Mouse (Mus musculus) neural tube, embryonic 11.5 days (tissue): ENCODE data around the gene Atf7ip. TPM values are rescaled to one million over a fixed set of nuclear protein-coding genes. Genes with fewer than 3 reads are reported as not detected.

Experiments used
- ATAC-seq: fragments of 200-750 bp; cut with Nextera tagmentation; 2 replicates; pipeline ENCODE4 v1.8.0; 2017; ENCODE audit warnings: moderate number of reproducible peaks, mild to moderate bottlenecking, moderate TSS enrichment, moderate library complexity; ENCODE audit not compliant: insufficient read depth, low FRiP score, low TSS enrichment
- DNase-seq: peaks from one replicate; pipeline ENCODE4 v3.0.0-alpha.2; 2015; ENCODE audit warnings: low spot score
- H3K27ac ChIP-seq: fragments of 300-500 bp; sonication (generic); 2 replicates; pipeline ENCODE4 v1.5.1; 2014; ENCODE audit warnings: low read depth, mild to moderate bottlenecking, low read length
- H3K27me3 ChIP-seq: fragments of 300-500 bp; sonication (generic); 2 replicates; pipeline ENCODE4 v1.6.1; 2014; ENCODE audit warnings: mild to moderate bottlenecking, low read length, mixed read lengths; ENCODE audit not compliant: control insufficient read depth, insufficient read depth
- H3K36me3 ChIP-seq: fragments of 300-500 bp; sonication (generic); 2 replicates; pipeline ENCODE4 v1.6.1; 2014; ENCODE audit warnings: mild to moderate bottlenecking, low read length, moderate library complexity, mixed read lengths; ENCODE audit not compliant: control insufficient read depth, insufficient read depth
- H3K4me1 ChIP-seq: fragments of 300-500 bp; sonication (generic); 2 replicates; pipeline ENCODE4 v1.6.1; 2014; ENCODE audit warnings: low read length, mixed read lengths; ENCODE audit not compliant: control insufficient read depth, insufficient read depth
- H3K4me2 ChIP-seq: fragments of 300-500 bp; sonication (generic); 2 replicates; pipeline ENCODE4 v1.6.1; 2014; ENCODE audit warnings: low read depth, mild to moderate bottlenecking, moderate library complexity
- H3K4me3 ChIP-seq: fragments of 300-500 bp; sonication (generic); 2 replicates; pipeline ENCODE4 v1.5.1; 2014; ENCODE audit warnings: low read depth, low read length
- H3K9ac ChIP-seq: fragments of 300-500 bp; sonication (generic); 2 replicates; pipeline ENCODE4 v1.6.1; 2014; ENCODE audit warnings: mild to moderate bottlenecking, low read length
- H3K9me3 ChIP-seq: fragments of 300-500 bp; sonication (generic); 2 replicates; pipeline ENCODE4 v1.6.1; 2016; ENCODE audit warnings: low read length; ENCODE audit not compliant: control insufficient read depth
- WGBS: fragments of 180-500 bp; shearing (Covaris S2); extraction: QIAGEN DNeasy Blood & Tissue Kit; methylation state at CpG from one replicate; pipeline ENCODE4 v1.1.7; 2014; 5-methylcytosine and 5-hydroxymethylcytosine counted together
- polyA plus RNA-seq: library from polyadenylated mRNA; unstranded; fragments of >200 nt; fragmentation: Nextera tagmentation; extraction: Ambion mirVana; gene quantifications from 2 replicates; pipeline ENCODE4 v1.2.1, GENCODE M21; 2014

Gene Atf7ip
- polyA plus RNA-seq, 1 experiment from 2014 or later, result 56.4 TPM

GRCm38 (mm10) chr6:136491631-136492030 lies 14.3 kb upstream of the Atf7ip start:
- no peak overlapping the region for H3K4me2 ChIP-seq
- no peak for ATAC-seq

GRCm38 (mm10) chr6:136492251-136492650 lies 13.7 kb upstream of the Atf7ip start:
- Histone ChIP-seq H3K4me3 (no peak overlapping the region), H3K27me3 (no peaks in the 10 kb centered on the region), H3K9ac (no peak overlapping the region), H3K9me3 (no peaks in the 10 kb centered on the region), H3K27ac (no peak overlapping the region), H3K4me2 (no peak overlapping the region), H3K36me3 (no peaks in the 10 kb centered on the region), H3K4me1 (no peaks in the 10 kb centered on the region)
- no peak for ATAC-seq
- 81% methylated on average over 4 of the region's 4 CpGs for WGBS
- no peak for DNase-seq

More at GRCm38 (mm10) chr6:136491631-136492030, 14.3 kb upstream of the Atf7ip start:
- Histone ChIP-seq H3K27ac (no peak overlapping the region), H3K36me3 (no peaks in the 10 kb centered on the region), H3K9me3 (no peaks in the 10 kb centered on the region), H3K27me3 (no peaks in the 10 kb centered on the region), H3K4me1 (no peaks in the 10 kb centered on the region), H3K4me3 (no peak overlapping the region), H3K9ac (no peak overlapping the region)
- WGBS, result 78% methylated on average over 5 of the region's 5 CpGs
- DNase-seq, result no peak

GRCm38 (mm10) chr6:136493486-136493885 lies 12.5 kb upstream of the Atf7ip start:
- no peak overlapping the region for H3K4me3 ChIP-seq

GRCm38 (mm10) chr6:136493910-136494751 lies 11.8 kb upstream of the Atf7ip start:
- no peaks in the 10 kb centered on the region for H3K4me1 ChIP-seq
- H3K4me3 ChIP-seq, result no peak overlapping the region
- H3K9me3 ChIP-seq, result no peaks in the 10 kb centered on the region
- DNase-seq, result no peak
- no peak overlapping the region for H3K9ac ChIP-seq
- H3K36me3 ChIP-seq, result no peaks in the 10 kb centered on the region
- 93% methylated on average over 12 of the region's 12 CpGs for WGBS
- H3K27me3 ChIP-seq, result no peaks in the 10 kb centered on the region
- no peak overlapping the region for H3K27ac ChIP-seq
- no peak for ATAC-seq
- H3K4me2 ChIP-seq, result no peak overlapping the region

More at GRCm38 (mm10) chr6:136493486-136493885, 12.5 kb upstream of the Atf7ip start:
- no peak for DNase-seq
- Histone ChIP-seq H3K27me3 (no peaks in the 10 kb centered on the region), H3K4me1 (no peaks in the 10 kb centered on the region), H3K36me3 (no peaks in the 10 kb centered on the region), H3K9me3 (no peaks in the 10 kb centered on the region), H3K27ac (no peak overlapping the region), H3K4me2 (no peak overlapping the region), H3K9ac (no peak overlapping the region)
- ATAC-seq, result no peak
- 90% methylated on average over 7 of the region's 7 CpGs for WGBS

- ATAC-seq (no peak), DNase-seq (no peak)
- no peaks in the 10 kb centered on the region for H3K27me3 ChIP-seq
- no peaks in the 10 kb centered on the region for H3K9me3 ChIP-seq
- no peak overlapping the region for H3K4me2 ChIP-seq
- H3K9ac ChIP-seq, result no peak overlapping the region
- no peaks in the 10 kb centered on the region for H3K36me3 ChIP-seq
- H3K27ac ChIP-seq, result no peak overlapping the region
- no peaks in the 10 kb centered on the region for H3K4me1 ChIP-seq
- WGBS, result 94% methylated on average over 12 of the region's 12 CpGs
- H3K4me3 ChIP-seq, result no peak overlapping the region
Observed at GRCm38 (mm10) chr6:136495023-136495422, 10.9 kb upstream of the Atf7ip start.

- no peak for ATAC-seq
- Histone ChIP-seq H3K9ac (no peak overlapping the region), H3K27ac (no peak overlapping the region), H3K9me3 (no peaks in the 10 kb centered on the region), H3K27me3 (no peaks in the 10 kb centered on the region), H3K36me3 (no peaks in the 10 kb centered on the region), H3K4me3 (no peak overlapping the region), H3K4me1 (no peaks in the 10 kb centered on the region), H3K4me2 (no peak overlapping the region)
- no peak for DNase-seq
- 61% methylated on average over 5 of the region's 5 CpGs for WGBS
Observed at GRCm38 (mm10) chr6:136497744-136498143, 8.2 kb upstream of the Atf7ip start.

- Histone ChIP-seq H3K4me3 (no peak overlapping the region), H3K36me3 (no peaks in the 10 kb centered on the region), H3K27me3 (no peaks in the 10 kb centered on the region), H3K9ac (no peak overlapping the region), H3K4me2 (no peak overlapping the region), H3K27ac (no peak overlapping the region), H3K9me3 (no peaks in the 10 kb centered on the region), H3K4me1 (no peaks in the 10 kb centered on the region)
- ATAC-seq (no peak), DNase-seq (no peak)
- WGBS, result 49% methylated on average over 10 of the region's 10 CpGs
Observed at GRCm38 (mm10) chr6:136499292-136499977, 6.5 kb upstream of the Atf7ip start.

- no peaks in the 10 kb centered on the region for H3K4me1 ChIP-seq
- no peak overlapping the region for H3K9ac ChIP-seq
- 90% methylated on average over 3 of the region's 3 CpGs for WGBS
- H3K27ac ChIP-seq, result no peak overlapping the region
- no peaks in the 10 kb centered on the region for H3K36me3 ChIP-seq
- H3K27me3 ChIP-seq, result no peaks in the 10 kb centered on the region
- no peak overlapping the region for H3K4me3 ChIP-seq
- H3K4me2 ChIP-seq, result no peak overlapping the region
- H3K9me3 ChIP-seq, result no peaks in the 10 kb centered on the region
- DNase-seq, result no peak
- ATAC-seq, result no peak
Observed at GRCm38 (mm10) chr6:136508652-136509051, 2.7 kb downstream of the Atf7ip start.

- no peak overlapping the region for H3K4me3 ChIP-seq
- no peaks in the 10 kb centered on the region for H3K4me1 ChIP-seq
- DNase-seq, result no peak
- H3K27ac ChIP-seq, result no peak overlapping the region
- no peak overlapping the region for H3K9ac ChIP-seq
- no peak overlapping the region for H3K4me2 ChIP-seq
- no peaks in the 10 kb centered on the region for H3K9me3 ChIP-seq
- H3K36me3 ChIP-seq, result no peaks in the 10 kb centered on the region
- H3K27me3 ChIP-seq, result no peaks in the 10 kb centered on the region
- 67% methylated on average over 7 of the region's 7 CpGs for whole genome bisulfite sequencing
- ATAC-seq, result no peak
Observed at GRCm38 (mm10) chr6:136510945-136511344, 5.0 kb downstream of the Atf7ip start.
